Mouse (Mus musculus) skeletal muscle tissue, adult 2 months (tissue): ENCODE measurements around the gene 1700056E22Rik.

Experiments
- DNase-seq: peaks from one replicate; pipeline ENCODE4 v3.0.0-alpha.2; 2012; ENCODE audit warnings: low read depth, low spot score

Gene 1700056E22Rik

GRCm38 (mm10) chr1:184023971-184024370 lies 10.1 kb downstream of the 1700056E22Rik start:
- no peak for DNase-seq

- DNase-seq = no peak
Observed at GRCm38 (mm10) chr1:184019722-184020107, 14.4 kb downstream of the 1700056E22Rik start.

- no peak for DNase-seq
Observed at GRCm38 (mm10) chr1:184019042-184019721, 14.9 kb downstream of the 1700056E22Rik start.

DNA sequence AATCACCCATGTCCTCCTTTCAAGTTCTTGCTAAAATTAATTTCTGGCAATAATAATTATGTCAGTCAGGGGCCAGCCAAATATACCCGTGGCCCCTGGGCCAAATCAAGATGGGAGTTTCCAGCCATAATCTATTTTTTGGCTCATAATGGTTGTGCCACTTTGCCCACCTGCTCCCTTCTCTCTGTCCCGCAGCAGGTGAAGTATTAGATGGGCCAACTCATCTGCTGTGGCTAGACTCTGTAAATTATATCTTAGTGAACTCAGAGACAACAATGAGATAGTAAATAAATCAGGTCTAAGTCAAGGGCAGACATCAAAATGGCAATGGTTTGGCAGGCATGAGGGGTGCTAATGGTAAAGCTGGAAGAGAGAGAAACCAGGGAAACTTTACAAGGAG lies 16.5 kb downstream of the 1700056E22Rik start:
- no peak for DNase-seq

DNA sequence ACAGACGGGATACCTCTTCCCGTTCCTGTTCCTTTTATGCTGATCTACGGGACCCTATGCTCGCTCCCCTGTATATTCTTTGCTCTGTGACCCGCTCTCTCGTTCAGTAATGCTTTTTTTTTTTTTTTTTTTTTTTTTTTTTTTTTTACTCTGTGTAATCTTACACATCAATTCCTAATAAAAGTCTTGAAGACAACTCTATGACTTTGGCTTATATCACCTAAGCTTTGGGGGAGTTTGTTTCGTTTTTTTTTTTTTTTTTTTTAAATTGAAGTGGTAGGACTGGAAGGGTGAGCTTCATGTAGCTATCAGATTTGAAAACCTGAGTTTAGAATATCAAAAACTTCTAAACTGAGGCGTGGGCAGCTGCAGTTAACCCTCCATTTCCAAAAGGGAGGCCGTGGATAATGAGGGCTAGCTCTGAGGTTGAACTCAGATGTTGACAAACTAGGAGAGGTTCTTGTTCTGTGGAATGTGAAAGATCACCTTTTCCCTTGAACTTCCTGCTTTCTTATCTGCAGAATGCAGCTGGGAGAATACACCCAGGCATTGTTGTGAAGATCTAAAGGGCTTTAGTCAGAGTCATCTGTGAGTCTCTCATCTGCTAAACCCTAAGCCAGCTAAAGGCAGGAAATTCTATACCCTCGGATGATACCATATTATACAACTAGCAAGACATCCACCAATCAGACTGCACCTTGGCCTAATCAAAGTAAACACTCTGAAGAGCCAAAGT lies 17.9 kb downstream of the 1700056E22Rik start:
- DNase-seq = no peak

GRCm38 (mm10) chr1:184014091-184014490 lies 20.0 kb downstream of the 1700056E22Rik start:
- no peak for DNase-seq

- DNase-seq = no peak
Observed at GRCm38 (mm10) chr1:184013106-184013505, 21.0 kb downstream of the 1700056E22Rik start, which contains the start of gene Dusp10. TSS of gene Dusp10 (plus strand) at chr1:184013302.

DNA sequence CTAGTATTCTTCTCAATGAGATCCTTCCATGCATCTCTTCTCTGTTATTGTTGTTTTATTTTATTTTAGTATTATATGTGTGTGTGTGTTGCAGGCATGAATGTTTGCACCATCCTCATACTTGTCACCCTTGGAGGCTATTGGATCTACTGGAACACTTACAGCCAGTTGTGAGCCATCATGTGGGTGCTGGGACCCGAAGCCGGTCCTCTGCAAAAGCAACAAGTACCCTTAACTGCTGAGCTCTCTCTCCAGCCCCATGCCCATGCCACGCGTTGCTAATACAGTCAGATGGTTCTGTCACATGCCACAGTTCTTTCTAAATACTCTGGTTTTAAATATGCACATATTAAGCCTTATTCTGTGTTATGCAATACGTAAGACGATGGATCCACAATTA lies 22.8 kb downstream of the 1700056E22Rik start:
- no peak for DNase-seq

DNA sequence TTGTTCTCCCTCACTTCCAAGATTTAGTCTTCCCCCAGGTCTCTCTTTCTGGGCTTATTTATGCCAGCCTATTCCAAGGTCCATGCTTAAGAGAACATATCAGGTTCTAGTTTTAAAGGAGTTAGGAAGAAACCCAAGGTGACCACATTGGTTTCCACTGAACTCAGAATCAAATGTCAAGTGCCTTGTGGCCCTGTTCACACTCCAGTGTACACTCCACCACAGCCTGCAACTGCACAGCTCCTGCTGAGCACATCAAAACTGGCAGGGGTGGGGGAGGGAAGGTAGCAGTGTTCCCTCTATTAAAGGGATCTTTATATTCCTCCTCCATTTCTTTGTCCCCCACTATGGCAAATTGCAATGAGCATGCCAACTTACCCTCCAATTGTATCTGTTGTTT lies 28.0 kb downstream of the 1700056E22Rik start:
- peak; percentile 14 for DNase-seq

DNA sequence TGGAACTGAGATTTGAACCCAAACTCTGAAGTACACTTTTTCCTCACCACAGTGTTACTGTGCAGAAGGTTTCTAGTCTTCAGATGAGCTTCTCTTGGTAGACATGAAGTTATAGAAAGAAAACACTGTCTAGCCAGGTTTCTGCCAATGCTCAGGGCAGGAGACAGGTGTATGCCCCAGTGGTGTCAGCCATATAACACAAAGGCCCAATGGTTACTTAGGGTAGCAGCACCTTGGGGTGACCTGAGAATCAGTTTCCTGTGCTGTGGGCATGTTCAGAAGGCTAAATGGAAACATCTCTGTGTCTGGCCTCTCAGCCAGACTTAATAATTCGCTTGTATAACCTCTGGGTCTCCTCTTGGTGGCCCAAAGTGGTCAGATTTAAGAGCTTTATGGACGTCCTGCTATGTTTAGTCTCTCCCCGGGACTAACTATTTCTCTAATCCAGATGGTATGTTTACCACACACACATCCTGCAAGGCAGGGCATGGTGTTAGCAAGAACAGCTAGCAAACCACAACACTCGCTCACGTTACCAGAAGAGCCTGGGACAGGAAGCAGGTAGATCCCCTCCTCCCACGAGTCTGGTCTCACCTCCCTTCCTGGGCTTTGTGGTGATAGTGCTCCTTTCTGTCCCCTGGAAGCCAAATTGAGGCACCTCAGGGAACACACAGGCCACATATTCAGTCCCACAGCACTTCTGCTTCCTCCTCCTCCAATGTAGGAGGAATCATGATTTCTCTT lies 28.6 kb downstream of the 1700056E22Rik start:
- DNase-seq = no peak

DNA sequence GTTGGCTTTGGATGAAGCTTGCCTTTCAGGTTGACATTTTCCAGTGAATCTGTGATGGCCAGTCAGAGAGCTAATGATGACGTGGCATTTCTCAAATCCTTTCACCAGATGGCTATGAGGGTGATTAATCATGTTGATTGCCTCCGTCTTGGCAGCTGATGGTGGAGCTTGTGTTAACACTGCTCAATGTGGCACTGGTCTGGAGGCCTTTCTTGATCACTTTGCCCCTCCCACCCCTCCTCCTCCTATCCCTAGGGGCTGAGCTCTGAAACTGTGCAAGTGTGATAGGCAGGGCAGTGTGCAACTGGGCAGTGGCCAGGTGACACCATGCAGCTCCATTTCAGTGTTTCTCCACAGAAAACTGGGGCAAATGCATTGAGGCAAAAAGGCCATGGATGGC lies 29.8 kb downstream of the 1700056E22Rik start:
- no peak for DNase-seq

- DNase-seq = no peak
Observed at GRCm38 (mm10) chr1:184002470-184002869, 31.6 kb downstream of the 1700056E22Rik start.

GRCm38 (mm10) chr1:183997207-183997606 lies 36.9 kb downstream of the 1700056E22Rik start:
- no peak for DNase-seq

DNA sequence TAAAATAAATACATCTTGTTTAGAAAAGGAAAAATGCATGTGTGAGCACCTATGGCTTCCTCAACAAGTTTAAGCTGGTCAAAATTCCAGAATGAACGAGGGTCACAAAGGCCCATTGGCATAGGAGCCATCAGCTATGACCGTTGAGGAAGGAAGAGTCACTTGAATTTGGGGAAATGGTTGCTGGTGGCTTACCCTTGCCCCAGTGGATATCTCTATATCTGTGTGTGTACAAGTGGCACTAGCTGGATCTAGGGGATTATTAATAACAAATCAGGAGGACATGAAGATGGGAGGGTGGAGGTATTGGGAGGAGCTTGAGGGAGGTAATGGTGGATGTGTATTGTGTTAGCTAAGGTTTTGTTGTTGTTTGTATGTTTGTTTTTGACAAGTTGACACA lies 42.2 kb downstream of the 1700056E22Rik start:
- no peak for DNase-seq

GRCm38 (mm10) chr1:183987711-183988245 lies 46.3 kb downstream of the 1700056E22Rik start:
- no peak for DNase-seq
